Mouse (Mus musculus): ENCODE results near the gene Rnf141. TPM values are rescaled to one million over a fixed set of nuclear protein-coding genes. Genes with fewer than 3 reads are reported as not detected.

The Rnf141 gene
- polyA plus RNA-seq, 1 experiment from 2014 or later, result 18.5 TPM

- Histone ChIP-seq H3K4me1 (peaks cover 6% of the 10 kb centered on the region; the same call in 1 of the 2 replicates), H3K9ac (no peak overlapping the region), H3K9me3 (no peaks in the 10 kb centered on the region), H3K27ac (no peak overlapping the region), H3K4me2 (replicated peaks) (no peak overlapping the region), H3K27me3 (no peaks in the 10 kb centered on the region), H3K4me3 (no peak overlapping the region), H3K36me3 (peaks cover 6% of the 10 kb centered on the region; the same call in 1 of the 2 replicates)
- ATAC-seq (ENCODE audit: low FRiP score, low read depth), result peak; percentile 42; the same call in 1 of the 2 replicates
- 23% methylated on average over 3 of the region's 3 CpGs for WGBS
These were observed 35.3 kb downstream of the Rnf141 start for GRCm38 (mm10) chr7:110808962-110809361.

- H3K27ac ChIP-seq, result no peak overlapping the region
- no peak overlapping the region for H3K4me2 ChIP-seq (replicated peaks)
- H3K4me3 ChIP-seq, result no peak overlapping the region
- H3K27me3 ChIP-seq, result no peaks in the 10 kb centered on the region
- no peaks in the 10 kb centered on the region for H3K9me3 ChIP-seq
- ATAC-seq (ENCODE audit: low FRiP score, low read depth), result no peak
- 0 out of 2 replicates have a peak, but pooled peaks cover 2% of the 10 kb centered on the region for H3K36me3 ChIP-seq
- H3K4me1 ChIP-seq, result peaks cover 6% of the 10 kb centered on the region; the same call in 1 of the 2 replicates
- WGBS, result 92% methylated on average over 13 of the region's 13 CpGs
- H3K9ac ChIP-seq, result no peak overlapping the region
These were observed 36.7 kb downstream of the Rnf141 start for GRCm38 (mm10) chr7:110807460-110808030.

GRCm38 (mm10) chr7:110804266-110804665 is 40.0 kb downstream of the Rnf141 start:
- 0 out of 2 replicates have a peak, but pooled peaks cover 6% of the 10 kb centered on the region for H3K4me1 ChIP-seq
- WGBS, result 71% methylated on average over 3 of the region's 3 CpGs
- no peak overlapping the region for H3K4me3 ChIP-seq
- 0 out of 2 replicates have a peak overlapping the region, but pooled peaks have one; percentile 8 for H3K9ac ChIP-seq
- no peak overlapping the region for H3K27ac ChIP-seq
- H3K27me3 ChIP-seq, result no peaks in the 10 kb centered on the region
- no peaks in the 10 kb centered on the region for H3K36me3 ChIP-seq
- H3K4me2 ChIP-seq (replicated peaks), result no peak overlapping the region
- ATAC-seq (ENCODE audit: low FRiP score, low read depth), result no peak
- no peaks in the 10 kb centered on the region for H3K9me3 ChIP-seq

- no peak overlapping the region for H3K4me3 ChIP-seq
- H3K27ac ChIP-seq, result no peak overlapping the region
- no peak for ATAC-seq (ENCODE audit: low FRiP score, low read depth)
- H3K9ac ChIP-seq, result no peak overlapping the region
- no peaks in the 10 kb centered on the region for H3K27me3 ChIP-seq
- 91% methylated on average over 10 of the region's 10 CpGs for WGBS
- H3K9me3 ChIP-seq, result no peaks in the 10 kb centered on the region
- 0 out of 2 replicates have a peak, but pooled peaks cover 2% of the 10 kb centered on the region for H3K4me1 ChIP-seq
- H3K36me3 ChIP-seq, result no peaks in the 10 kb centered on the region
- no peak overlapping the region for H3K4me2 ChIP-seq (replicated peaks)
These were observed 41.1 kb downstream of the Rnf141 start for GRCm38 (mm10) chr7:110803131-110803530.

- H3K27me3 ChIP-seq, result no peaks in the 10 kb centered on the region
- H3K4me2 ChIP-seq (replicated peaks), result no peak overlapping the region
- H3K4me1 ChIP-seq, result peaks cover 10% of the 10 kb centered on the region
- H3K4me3 ChIP-seq, result no peak overlapping the region
- H3K9me3 ChIP-seq, result no peaks in the 10 kb centered on the region
- ATAC-seq (ENCODE audit: low FRiP score, low read depth), result peak; percentile 9; the same call in 1 of the 2 replicates
- no peaks in the 10 kb centered on the region for H3K36me3 ChIP-seq
- no peak overlapping the region for H3K9ac ChIP-seq
- WGBS, result 4% methylated on average over 4 of the region's 4 CpGs
- no peak overlapping the region for H3K27ac ChIP-seq
These were observed 43.2 kb downstream of the Rnf141 start for GRCm38 (mm10) chr7:110801028-110801427.

GRCm38 (mm10) chr7:110797722-110798409 is 46.4 kb downstream of the Rnf141 start:
- no peak for ATAC-seq (ENCODE audit: low FRiP score, low read depth)
- H3K9me3 ChIP-seq, result no peaks in the 10 kb centered on the region
- WGBS, result 78% methylated on average over 11 of the region's 11 CpGs

GRCm38 (mm10) chr7:110796367-110797051 is 47.7 kb downstream of the Rnf141 start:
- no peak overlapping the region for H3K4me3 ChIP-seq
- H3K4me1 ChIP-seq, result peaks cover 17% of the 10 kb centered on the region
- no peak overlapping the region for H3K4me2 ChIP-seq (replicated peaks)
- 69% methylated on average over 12 of the region's 12 CpGs for WGBS
- no peak overlapping the region for H3K9ac ChIP-seq
- no peaks in the 10 kb centered on the region for H3K36me3 ChIP-seq
- H3K27me3 ChIP-seq, result no peaks in the 10 kb centered on the region
- no peak for ATAC-seq (ENCODE audit: low FRiP score, low read depth)
- H3K27ac ChIP-seq, result no peak overlapping the region
- no peaks in the 10 kb centered on the region for H3K9me3 ChIP-seq

More at GRCm38 (mm10) chr7:110797722-110798409, 46.4 kb downstream of the Rnf141 start:
- H3K4me1 ChIP-seq, result peaks cover 14% of the 10 kb centered on the region
- H3K27ac ChIP-seq, result no peak overlapping the region
- no peak overlapping the region for H3K4me3 ChIP-seq
- no peaks in the 10 kb centered on the region for H3K27me3 ChIP-seq
- no peaks in the 10 kb centered on the region for H3K36me3 ChIP-seq
- no peak overlapping the region for H3K4me2 ChIP-seq (replicated peaks)
- no peak overlapping the region for H3K9ac ChIP-seq

GRCm38 (mm10) chr7:110794722-110795121 is 49.5 kb downstream of the Rnf141 start:
- Histone ChIP-seq H3K27ac (no peak overlapping the region), H3K4me3 (no peak overlapping the region), H3K27me3 (no peaks in the 10 kb centered on the region), H3K4me1 (peaks cover 17% of the 10 kb centered on the region), H3K9ac (no peak overlapping the region), H3K4me2 (replicated peaks) (no peak overlapping the region), H3K9me3 (no peaks in the 10 kb centered on the region), H3K36me3 (no peaks in the 10 kb centered on the region)
- WGBS, result 63% methylated on average over 4 of the region's 4 CpGs
- no peak for ATAC-seq (ENCODE audit: low FRiP score, low read depth)

- WGBS, result 69% methylated on average over 2 of the region's 2 CpGs
- no peak overlapping the region for H3K27ac ChIP-seq
- no peak for ATAC-seq (ENCODE audit: low FRiP score, low read depth)
- no peaks in the 10 kb centered on the region for H3K27me3 ChIP-seq
- H3K4me1 ChIP-seq, result peaks cover 17% of the 10 kb centered on the region
- no peaks in the 10 kb centered on the region for H3K9me3 ChIP-seq
- H3K4me3 ChIP-seq, result no peak overlapping the region
- H3K9ac ChIP-seq, result no peak overlapping the region
- no peaks in the 10 kb centered on the region for H3K36me3 ChIP-seq
- no peak overlapping the region for H3K4me2 ChIP-seq (replicated peaks)
These were observed 51.4 kb downstream of the Rnf141 start for GRCm38 (mm10) chr7:110792834-110793233.

- 77% methylated on average over 5 of the region's 5 CpGs for whole genome bisulfite sequencing
- no peaks in the 10 kb centered on the region for H3K27me3 ChIP-seq
These were observed 52.1 kb downstream of the Rnf141 start for GRCm38 (mm10) chr7:110792201-110792600.

GRCm38 (mm10) chr7:110790878-110791277 is 53.4 kb downstream of the Rnf141 start:
- WGBS, result 75% methylated on average over 8 of the region's 8 CpGs
- ATAC-seq (ENCODE audit: low FRiP score, low read depth), result no peak

More at GRCm38 (mm10) chr7:110792201-110792600, 52.1 kb downstream of the Rnf141 start:
- H3K4me1 ChIP-seq, result peaks cover 17% of the 10 kb centered on the region
- no peak overlapping the region for H3K27ac ChIP-seq
- no peak overlapping the region for H3K4me2 ChIP-seq (replicated peaks)
- H3K36me3 ChIP-seq, result no peaks in the 10 kb centered on the region
- H3K9me3 ChIP-seq, result no peaks in the 10 kb centered on the region
- H3K9ac ChIP-seq, result no peak overlapping the region
- H3K4me3 ChIP-seq, result no peak overlapping the region
- no peak for ATAC-seq (ENCODE audit: low FRiP score, low read depth)

GRCm38 (mm10) chr7:110787310-110787709 is 56.9 kb downstream of the Rnf141 start:
- no peaks in the 10 kb centered on the region for H3K36me3 ChIP-seq
- no peak for ATAC-seq (ENCODE audit: low FRiP score, low read depth)
- H3K4me2 ChIP-seq (replicated peaks), result no peak overlapping the region
- 77% methylated on average over 6 of the region's 6 CpGs for WGBS
- H3K9me3 ChIP-seq, result no peaks in the 10 kb centered on the region
- H3K4me1 ChIP-seq, result peaks cover 2% of the 10 kb centered on the region
- no peak overlapping the region for H3K27ac ChIP-seq
- no peak overlapping the region for H3K4me3 ChIP-seq
- H3K9ac ChIP-seq, result no peak overlapping the region
- H3K27me3 ChIP-seq, result no peaks in the 10 kb centered on the region

More at GRCm38 (mm10) chr7:110790878-110791277, 53.4 kb downstream of the Rnf141 start:
- H3K9me3 ChIP-seq, result no peaks in the 10 kb centered on the region
- H3K27me3 ChIP-seq, result no peaks in the 10 kb centered on the region
- H3K9ac ChIP-seq, result no peak overlapping the region
- H3K36me3 ChIP-seq, result no peaks in the 10 kb centered on the region
- no peak overlapping the region for H3K27ac ChIP-seq
- H3K4me1 ChIP-seq, result peaks cover 7% of the 10 kb centered on the region
- no peak overlapping the region for H3K4me2 ChIP-seq (replicated peaks)
- H3K4me3 ChIP-seq, result no peak overlapping the region

Measured in limb, embryonic 13.5 days (tissue).